Mouse (Mus musculus) MN1 (cell line): Measurements from ENCODE around the gene Bnip1.

Source experiments
- DNase-seq: peaks from one replicate; pipeline ENCODE4 v3.0.0-alpha.2; 2016; ENCODE audit warnings: low spot score

The Bnip1 gene

GRCm38 (mm10) chr17:26780750-26781571, at the start of gene Bnip1:
Gene Bnip1 (plus strand): TSS chr17:26781066.
- peak; percentile 82 for DNase-seq

GRCm38 (mm10) chr17:26742581-26742980, 38.3 kb upstream of the Bnip1 start:
- no peak for DNase-seq

GRCm38 (mm10) chr17:26743294-26743693, 37.6 kb upstream of the Bnip1 start:
- no peak for DNase-seq

GRCm38 (mm10) chr17:26749975-26750374, 30.9 kb upstream of the Bnip1 start:
- no peak for DNase-seq

- no peak for DNase-seq
Observed at GRCm38 (mm10) chr17:26752297-26752696, 28.6 kb upstream of the Bnip1 start.

GRCm38 (mm10) chr17:26753476-26753875, 27.4 kb upstream of the Bnip1 start:
- no peak for DNase-seq

GRCm38 (mm10) chr17:26767100-26767753, 13.6 kb upstream of the Bnip1 start:
- no peak for DNase-seq

- DNase-seq = no peak
Observed at GRCm38 (mm10) chr17:26767754-26768124, 13.1 kb upstream of the Bnip1 start.

- DNase-seq = no peak
Observed at GRCm38 (mm10) chr17:26776211-26776610, 4.7 kb upstream of the Bnip1 start.

- no peak for DNase-seq
Observed at GRCm38 (mm10) chr17:26778001-26778400, 2.9 kb upstream of the Bnip1 start.

- DNase-seq = no peak
Observed at GRCm38 (mm10) chr17:26778430-26779100, 2.3 kb upstream of the Bnip1 start.

- DNase-seq = no peak
Observed at GRCm38 (mm10) chr17:26779471-26779870, 1.4 kb upstream of the Bnip1 start.

GRCm38 (mm10) chr17:26781610-26782043, 761 bp downstream of the Bnip1 start:
- no peak for DNase-seq

- no peak for DNase-seq
Observed at GRCm38 (mm10) chr17:26784525-26784924, 3.7 kb downstream of the Bnip1 start.

GRCm38 (mm10) chr17:26786586-26786985, 5.7 kb downstream of the Bnip1 start:
- DNase-seq = no peak

- no peak for DNase-seq
Observed at GRCm38 (mm10) chr17:26788986-26789385, 8.1 kb downstream of the Bnip1 start.

- no peak for DNase-seq
Observed at GRCm38 (mm10) chr17:26789460-26790268, 8.8 kb downstream of the Bnip1 start.

- peak; percentile 35 for DNase-seq
Observed at GRCm38 (mm10) chr17:26790269-26791214, 9.7 kb downstream of the Bnip1 start.

- no peak for DNase-seq
Observed at GRCm38 (mm10) chr17:26791580-26791979, 10.7 kb downstream of the Bnip1 start.

GRCm38 (mm10) chr17:26792096-26792495, 11.2 kb downstream of the Bnip1 start:
- DNase-seq = no peak
